Mouse (Mus musculus) T-helper 1 cell (primary cell): ENCODE data around the gene Mipep.

Source experiments
- in situ Hi-C: fragments of 300-600 bp; cut with MboI, MseI; formaldehyde crosslinking; loops from one replicate; pipeline ENCODE4 v1.15.1; 2025; ENCODE audit warnings: high pct_unique_total_duplicates

The Mipep gene

DNA sequence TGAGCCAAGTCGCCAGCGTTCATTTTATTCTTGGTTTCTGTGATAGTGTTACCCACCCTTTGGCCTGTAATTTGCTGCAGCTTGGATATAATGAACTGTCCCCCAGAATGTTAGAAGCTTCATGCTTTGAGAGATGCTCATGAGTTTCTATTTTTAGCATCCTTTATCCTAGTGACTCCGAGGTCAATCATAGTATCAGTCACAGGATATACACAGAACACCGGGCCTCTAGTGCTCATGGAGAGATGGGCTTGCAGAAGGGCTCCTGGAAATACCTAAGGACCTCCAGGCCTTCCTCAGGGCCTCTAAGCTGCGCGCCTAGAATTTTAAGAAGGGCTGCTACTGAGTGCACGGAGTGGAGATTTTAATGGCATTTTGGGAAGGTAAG lies 72.5 kb downstream of the Mipep start:
- in situ Hi-C loops, result loop anchor here (10.0 kb wide), 1 partner anchor 1108 kb away; no protein-coding TSS in a partner anchor

DNA sequence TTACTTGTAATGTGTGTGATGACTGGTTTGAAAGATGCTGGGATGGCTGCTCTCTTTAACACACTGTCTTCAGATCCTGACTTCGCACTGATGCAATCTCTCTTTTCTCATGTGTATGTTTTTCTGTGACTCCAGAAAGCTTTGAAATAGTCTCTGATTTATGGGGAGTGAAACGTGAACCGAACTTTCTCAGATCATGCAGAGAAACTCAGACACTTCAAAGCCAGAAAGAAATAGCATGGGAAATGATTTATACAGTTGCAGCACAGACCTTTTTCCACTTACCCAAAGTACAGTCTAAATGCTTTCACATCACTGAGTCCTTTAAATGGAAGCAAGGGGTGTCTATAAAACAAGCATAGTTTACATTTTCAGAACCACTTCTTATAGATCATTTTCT lies 79.0 kb downstream of the Mipep start:
- in situ Hi-C loops, result no loop called here

DNA sequence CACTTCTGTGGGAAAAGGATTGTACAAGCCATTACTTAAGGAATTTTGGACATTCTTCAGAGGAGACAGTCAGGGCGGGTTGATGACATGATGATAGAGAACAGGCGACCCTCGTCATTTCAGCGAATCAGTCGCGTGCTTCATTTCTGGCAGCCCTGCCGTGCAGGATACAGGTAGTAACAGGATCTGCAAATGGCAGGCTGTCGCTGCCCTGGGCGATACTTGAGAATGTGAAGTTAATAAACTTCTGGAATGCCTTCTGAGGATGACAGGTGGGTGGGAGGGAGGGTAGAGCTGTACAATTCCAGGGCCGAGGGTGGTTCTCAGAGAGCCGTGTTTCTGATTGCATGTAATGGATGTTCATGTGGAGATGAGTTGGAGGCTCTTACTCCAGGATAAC lies 82.0 kb downstream of the Mipep start:
- in situ Hi-C loops, result no loop called here

DNA sequence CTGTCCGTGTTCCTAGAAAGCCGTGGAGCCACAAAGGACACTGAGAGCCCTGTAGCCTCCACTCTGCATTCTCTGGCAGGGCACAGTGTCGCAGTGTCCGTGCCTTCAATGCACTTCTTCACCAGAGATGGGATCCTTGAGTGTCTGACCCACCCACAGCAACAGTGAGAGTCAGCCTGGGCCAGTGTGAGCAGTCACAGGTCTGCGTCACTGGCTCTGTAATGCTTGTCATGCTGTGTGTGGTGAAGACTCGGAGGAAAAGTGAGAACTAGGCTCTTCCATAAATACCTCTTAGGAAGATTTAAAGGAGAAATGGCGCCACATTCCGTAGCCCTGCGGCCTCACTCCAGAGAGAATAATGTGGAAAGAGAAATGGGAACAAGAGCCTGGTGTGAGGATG lies 84.0 kb downstream of the Mipep start:
- in situ Hi-C loops, result no loop called here

DNA sequence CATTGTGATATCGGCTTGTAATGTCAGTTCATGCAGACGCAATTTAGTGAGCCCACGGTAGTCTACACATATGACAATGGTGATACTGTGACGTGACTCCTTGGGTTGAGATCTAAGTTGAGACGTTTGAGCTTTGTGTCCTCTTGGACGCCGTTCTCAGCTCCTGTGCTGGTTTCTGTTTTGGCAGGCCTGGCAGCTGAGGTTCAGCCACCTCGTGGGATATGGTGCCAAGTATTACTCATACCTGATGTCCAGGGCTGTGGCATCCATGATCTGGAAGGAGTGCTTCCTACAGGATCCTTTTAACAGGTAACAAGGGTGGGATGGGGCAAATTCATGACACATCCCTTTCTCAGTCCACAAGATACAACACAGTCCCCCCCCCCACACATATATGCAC lies 87.5 kb downstream of the Mipep start:
- in situ Hi-C loops, result loop anchor here (10.0 kb wide), 1 partner anchor 557 kb away; no protein-coding TSS in a partner anchor

DNA sequence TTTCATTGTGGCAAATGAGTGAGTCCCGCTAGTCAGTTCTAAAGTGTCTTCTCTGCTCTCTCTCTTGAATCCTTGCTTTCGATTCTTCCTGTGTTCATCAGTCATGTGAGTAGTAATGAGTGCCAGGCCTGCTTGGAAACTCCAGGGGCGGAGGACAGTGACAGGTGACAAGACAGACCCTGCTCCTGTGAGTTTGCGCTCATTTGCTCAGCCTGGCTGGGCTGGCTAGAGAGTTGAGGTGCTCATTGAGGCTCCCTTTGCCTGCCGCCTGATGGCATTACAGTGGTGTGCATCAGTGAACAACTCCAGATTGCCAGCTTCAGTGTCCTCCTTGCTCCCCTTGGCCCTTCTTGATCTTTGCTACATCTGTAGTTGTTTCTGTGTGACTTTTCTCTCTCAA lies 97.7 kb downstream of the Mipep start:
- in situ Hi-C loops, result no loop called here

DNA sequence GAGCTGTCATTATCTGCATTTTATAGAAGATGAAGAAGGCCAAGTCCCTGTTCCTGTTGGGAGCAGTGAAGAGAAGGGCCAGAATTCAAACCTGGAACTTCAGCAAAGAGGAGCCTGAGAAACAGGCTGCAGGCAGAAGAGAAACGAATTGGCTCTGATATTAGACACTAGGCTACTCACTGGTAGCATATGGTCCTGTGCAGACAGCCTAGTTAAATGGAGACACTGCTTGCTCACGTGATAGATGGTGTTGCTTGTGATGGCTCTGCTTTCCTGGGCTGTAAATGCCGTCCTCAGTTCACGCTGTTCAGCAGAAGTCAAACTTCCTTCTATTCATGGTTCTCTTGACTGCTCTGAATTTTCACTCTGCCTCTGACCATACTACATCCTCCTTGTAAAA lies 98.3 kb downstream of the Mipep start:
- in situ Hi-C loops, result no loop called here

DNA sequence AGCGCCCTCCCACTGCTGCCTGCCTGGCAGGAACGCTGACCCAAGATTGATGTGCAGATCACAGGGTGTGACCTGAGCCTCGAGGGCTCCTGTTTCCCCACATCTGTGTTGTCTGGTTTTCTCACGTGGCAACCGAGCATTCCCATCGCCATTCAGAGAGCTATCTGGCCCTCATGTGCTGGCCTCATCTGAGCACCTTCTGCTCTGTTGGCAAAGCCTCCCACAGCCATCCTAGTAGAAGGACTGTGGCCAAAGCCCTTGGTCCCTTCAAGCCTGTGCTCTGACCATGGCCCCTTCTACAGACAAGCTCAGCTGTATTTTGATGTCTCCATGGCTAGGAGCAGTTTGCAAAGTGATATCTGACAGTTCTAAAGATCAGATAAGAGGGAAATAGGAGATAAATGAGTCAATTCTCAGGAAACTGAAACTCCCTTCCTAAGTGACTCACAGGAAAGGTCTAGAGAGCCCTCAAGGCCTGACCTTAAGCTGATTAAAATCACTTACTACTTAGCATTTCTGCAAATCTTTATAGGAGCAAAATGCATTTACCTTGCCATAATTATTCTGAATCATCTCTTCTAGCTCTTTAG lies 101.1 kb downstream of the Mipep start:
- in situ Hi-C loops, result no loop called here

DNA sequence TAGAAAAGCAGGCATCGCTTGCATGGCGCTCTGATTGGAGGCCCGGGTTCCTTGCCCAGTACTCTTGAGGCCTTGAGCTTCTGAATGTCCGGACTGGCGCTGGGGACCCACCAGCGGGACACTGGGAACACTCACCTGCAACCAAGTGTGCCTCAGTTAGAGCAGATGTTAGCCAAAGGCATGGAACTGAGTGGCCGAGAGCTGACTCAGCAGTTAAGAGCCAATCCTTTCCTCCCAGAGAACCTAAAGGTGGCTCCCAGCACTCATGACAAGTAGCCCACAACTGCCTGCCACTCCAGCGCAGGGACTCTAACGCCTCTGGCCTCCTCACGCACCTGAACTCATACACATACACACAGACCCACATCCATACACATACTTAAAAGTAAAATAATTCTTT lies 109.5 kb downstream of the Mipep start:
- in situ Hi-C loops, result no loop called here

DNA sequence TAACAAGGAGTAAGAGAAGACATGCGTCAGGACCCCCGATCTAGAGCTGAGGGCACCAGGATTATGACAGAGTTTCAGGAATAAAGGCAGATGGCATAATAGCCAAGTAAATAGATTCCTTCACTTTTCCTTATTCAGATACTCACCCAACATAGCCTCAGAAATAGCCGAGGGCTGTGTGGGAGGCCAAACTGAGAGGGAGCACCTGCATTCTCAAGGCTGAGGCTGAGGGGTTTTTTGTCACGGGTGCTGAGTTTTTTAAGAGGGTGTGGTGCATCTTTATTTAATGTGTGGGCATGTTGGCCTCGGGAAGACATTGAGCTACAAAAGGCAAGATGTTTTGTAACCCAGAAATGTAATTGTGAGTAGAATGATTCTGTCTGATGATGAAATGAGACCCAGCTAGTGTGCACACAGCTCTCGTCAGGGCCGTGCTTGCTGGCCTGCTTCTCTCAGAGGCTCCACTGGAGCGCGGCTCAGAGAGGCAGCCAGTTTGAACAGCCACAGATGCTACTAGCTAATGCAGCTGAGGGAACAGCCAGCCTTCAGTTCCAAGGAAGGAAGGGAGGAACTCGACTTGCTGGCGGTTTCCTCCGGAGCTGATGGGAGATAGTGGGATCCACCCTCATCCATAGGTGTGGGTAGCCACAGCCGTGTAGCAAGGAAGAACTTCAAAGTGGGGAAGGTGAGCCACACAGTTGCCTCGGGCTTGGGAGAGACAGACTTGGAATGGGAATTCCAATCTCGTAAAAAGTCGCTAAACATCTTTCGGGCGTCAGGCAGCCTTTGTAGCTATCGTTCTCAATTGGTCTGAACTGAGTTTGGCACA lies 111.0 kb downstream of the Mipep start:
- in situ Hi-C loops, result no loop called here

DNA sequence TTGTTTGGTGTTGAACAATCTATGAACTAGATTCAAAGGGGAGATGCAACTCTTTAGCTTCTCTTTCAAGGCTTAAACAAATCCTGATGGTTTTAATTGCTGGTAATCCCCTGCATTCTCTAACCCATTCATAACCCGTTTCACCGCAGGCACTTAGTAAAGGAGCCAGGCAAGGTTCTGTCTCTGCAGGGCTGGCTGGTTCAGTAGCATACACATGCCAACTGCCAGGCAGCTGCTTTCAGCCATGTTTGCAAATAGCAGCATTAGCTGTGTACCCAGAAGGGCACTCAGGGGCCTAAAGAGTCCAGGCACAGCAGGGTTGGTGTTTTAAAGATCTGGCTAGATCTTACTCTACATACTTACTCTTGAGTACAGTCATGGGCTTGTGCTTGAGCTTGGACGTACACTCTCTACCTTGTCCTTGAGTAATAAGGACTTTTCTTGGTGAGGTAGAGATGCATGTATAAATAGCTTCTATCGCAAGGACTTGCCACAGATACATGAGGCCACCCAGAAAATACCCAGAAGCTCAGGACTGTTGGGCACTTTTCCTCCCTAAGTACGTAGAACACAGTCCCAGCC lies 113.8 kb downstream of the Mipep start:
- in situ Hi-C loops, result no loop called here

DNA sequence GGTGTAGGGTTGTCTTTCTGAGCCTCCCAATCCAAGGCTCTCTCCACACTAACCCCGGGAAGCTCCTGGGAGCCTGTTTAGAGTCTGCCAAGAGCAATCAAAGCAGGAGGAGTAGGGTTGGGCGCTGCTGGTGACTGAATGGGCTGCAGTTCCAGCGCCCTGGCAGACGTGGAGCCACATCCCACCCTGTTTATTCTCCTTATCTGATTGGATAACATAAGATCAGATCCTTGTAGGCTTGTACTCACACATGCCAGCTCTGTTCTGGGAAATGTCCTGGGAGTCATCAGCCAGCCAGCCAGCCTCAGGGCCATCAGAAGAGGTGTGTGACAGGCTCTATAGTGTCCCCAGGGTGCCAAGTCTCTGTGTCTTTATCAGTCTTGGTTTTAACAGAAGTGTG lies 120.1 kb downstream of the Mipep start:
- in situ Hi-C loops, result no loop called here

DNA sequence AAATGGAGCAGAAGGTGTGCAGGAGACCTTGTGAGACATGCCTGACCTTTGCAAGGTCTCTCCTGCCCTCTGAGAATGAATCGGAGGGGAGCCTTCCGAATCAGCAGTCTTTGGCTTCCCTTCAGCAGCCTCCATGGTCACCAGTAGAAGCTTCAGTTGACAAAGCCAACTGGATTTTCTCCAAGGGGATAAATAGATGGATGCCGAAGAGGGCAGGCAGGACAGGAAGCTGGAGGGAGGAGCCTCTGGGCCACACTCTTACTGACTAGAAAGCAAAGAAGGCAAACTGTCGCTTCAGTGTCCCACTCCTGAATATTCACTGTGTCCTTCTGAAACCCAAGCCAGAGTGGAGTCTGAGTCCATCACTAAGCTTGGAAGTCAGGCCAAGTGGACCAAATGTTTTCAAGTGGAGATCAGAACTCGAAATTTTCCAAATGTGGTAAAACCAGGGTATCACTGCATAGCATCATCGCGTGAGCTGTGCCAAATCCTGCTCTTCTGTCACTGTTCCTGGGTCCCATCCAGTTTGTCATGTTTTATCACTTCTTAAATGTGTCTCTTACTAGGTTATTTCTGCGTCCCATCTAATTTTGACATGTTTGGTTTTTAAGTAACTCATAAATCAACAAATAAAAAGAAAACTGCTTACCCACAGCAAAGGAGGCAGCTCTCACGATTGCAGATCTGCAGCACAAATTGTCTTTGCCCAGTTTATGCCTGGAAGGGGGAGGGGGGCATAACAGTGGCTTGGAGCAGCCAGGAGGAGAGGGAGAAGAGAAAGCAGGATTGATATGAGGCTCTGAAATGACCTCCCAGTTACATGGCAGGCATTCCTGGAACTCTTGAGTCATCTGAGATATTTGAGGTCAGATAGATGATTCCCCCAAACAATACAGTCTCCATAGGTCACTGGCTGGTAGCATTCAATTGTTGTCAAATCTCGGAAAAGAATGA lies 122.3 kb downstream of the Mipep start:
- in situ Hi-C loops, result no loop called here

DNA sequence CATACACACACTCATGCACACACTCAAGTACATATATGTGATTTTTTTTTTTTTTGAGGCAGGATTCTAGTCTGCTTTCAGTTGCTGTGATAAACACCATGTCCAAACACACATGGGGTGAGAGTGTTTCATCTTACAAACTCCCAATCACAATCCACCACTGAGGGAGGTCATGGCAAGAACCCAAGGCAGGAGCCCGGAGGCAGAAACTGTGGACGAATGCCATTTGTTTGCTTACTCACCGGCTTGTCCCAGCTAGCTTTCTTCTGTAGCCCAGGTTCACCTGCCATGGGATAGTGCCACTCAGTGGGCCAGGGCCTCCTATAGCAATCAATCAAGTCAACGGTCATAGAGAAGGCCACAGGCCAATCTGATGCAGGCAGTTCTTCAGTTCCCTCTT lies 125.0 kb downstream of the Mipep start:
- in situ Hi-C loops, result no loop called here

DNA sequence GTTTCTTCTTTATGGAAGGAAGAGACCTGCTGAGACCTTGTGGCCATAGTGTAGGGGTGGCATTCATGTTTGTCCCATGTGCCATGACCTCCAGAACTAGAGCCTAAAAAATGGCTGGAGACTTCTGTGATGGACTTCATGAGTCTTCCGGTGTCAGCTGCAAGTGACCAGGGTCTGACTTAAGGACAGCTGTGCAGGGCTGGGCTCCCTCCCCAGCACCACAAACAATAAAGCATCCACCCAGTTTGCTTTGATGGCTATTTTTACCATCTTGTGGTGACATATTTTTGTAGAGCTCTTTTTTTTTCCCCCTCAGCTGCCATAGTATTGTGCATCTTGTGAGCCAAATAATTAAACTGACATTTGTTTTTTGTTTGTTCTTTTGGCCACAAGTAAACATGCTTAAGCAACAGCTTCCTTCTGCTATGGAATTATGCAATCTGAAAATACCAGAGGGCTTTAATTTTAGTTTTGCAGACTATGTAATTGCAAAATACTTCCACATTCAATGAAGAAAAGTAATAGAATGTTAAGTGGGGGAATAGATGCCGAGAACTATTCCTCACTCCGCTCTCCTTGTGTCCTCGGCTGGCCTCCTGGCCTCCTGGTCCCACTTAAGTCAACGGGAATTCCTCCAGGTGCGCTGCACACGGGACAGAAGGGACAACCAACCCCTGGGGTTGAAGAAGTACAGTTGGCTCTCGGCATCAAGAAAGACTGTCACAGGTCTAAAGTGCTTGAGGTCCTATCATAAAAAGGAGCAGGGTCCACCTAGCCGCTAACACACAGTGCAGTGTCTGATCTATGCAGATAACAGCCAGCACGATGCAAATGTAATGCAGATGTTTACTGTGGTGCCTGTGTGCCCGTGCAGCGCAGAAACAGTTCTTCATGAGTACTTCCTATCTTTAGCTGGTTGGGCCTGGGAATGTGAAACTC lies 126.4 kb downstream of the Mipep start:
- in situ Hi-C loops, result no loop called here

DNA sequence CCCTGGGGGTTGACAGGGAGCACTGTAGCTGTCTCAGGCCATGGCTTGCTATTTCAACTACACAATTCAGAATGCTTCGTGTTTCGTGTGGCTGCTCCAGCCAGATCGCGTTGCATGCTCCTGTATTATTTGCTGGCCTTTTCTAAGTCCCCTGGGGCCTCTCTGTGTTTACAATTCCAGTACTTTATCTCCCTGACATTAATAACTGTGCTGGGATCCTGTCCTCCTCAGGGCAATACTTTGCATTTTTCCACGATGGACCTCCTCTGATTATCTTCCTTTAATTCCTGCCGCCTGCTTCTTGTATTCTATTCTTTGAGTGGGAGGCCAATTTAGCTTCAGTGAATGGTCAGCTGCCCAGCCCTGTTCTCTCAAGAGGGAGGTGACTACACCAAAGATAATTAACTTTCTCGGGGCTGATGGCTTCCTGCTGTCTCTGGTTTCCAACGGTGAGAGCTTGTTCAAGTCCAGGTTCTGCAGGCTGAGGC lies 128.7 kb downstream of the Mipep start:
- in situ Hi-C loops, result no loop called here

DNA sequence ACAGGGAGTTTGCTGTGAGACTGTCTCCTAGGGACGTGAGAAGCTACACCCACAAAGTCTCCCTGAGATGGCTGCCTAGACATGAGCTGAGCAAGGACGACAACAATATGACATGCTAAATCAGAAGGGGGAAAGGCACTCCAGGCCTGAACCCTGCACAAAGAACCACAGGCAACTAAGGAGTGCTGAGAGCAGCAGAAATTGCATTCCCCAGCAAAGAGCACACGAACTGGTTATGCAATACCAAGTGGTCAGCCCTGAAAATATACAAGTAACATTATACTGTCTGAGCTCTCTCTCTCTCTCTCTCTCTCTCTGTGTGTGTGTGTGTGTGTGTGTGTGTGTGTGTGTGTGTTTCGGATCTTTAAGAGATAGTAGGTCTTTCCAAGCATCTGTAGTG lies 132.3 kb downstream of the Mipep start:
- in situ Hi-C loops, result no loop called here

DNA sequence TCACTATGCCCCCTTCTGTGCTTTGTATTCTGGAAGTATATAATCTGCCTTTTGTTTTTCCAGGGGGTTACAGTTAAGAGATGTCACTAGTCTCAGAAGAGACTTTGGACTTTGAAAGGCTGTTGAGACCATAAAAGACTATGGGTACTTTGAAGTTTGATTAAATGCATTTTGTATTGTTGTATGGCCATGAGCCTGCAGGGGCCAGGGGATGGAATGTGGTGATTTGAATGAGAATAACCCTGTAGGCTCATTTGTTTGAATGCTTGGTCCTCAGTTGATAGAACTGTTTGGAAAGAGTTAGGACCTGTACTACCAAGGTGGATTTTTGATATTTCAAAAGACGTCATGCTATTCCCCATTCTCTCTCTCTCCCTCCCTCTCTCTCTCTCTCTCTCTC lies 141.6 kb downstream of the Mipep start:
- in situ Hi-C loops, result no loop called here

DNA sequence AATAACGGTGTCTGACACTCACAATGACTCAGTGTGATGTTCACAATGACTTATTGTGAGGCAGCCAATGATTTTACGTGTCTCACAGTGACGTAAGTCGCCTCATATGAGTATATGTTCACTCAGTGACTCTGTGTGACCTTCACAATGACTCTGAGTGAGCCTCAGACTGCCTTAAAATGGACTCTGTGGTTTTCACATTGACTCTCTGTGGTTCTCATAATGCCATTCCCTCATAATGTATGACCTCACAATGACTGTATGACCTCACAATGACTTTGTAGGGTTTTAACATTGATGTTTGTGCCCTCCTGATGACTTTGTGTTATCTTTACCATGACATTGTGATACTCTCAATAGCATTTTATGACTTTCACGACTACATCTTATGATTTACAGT lies 151.3 kb downstream of the Mipep start:
- in situ Hi-C loops, result no loop called here

DNA sequence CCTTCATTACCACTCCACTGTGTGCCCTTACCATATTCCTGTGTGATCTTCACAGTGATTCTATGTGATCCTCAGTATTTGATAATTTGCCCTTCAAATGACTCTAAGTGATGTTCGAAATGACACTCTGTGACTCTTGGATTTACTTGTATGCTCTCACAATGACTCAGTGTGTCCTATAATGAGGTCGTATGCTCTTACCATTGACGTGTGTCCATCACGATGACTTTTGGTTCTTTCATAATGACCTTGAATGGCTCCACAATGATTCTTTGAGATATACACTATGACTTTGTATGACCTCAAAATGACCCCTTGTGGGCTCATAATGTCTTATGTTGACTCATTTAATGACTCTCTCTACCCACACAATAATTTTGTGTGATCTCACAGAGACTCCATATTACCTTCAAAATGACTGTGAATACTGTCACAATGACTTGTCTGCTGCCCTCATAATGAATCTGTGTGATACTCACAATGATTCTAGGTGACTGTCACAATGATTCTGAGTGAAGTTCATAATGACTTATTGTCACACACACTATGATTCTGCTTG lies 153.2 kb downstream of the Mipep start:
- in situ Hi-C loops, result no loop called here
